ENCODE assay signal across 27 mouse cellular contexts in the genomic region with DNA sequence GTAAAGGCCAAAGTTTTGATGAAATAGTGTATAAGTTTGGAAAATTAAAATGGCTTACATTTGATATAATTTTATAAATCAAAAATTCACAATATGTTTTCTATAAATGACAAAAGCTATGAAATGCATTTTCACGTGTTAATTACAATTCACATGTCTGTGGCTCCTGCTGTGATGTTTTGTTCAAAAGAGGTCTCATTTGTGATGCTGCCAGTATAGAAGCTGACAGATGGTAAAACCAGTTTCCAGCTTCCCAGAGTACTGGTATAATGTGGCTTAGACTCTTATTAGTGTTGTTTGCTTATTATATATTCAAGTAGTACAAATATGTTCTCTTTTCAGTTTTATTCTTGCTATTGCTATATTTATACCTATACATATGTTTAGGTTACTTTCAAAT. TPM values are rescaled to one million over a fixed set of nuclear protein-coding genes. Genes with fewer than 3 reads are reported as not detected.
"Had no signal": no experiment of that assay in that cellular context is flagged by ENCODE, and none has a peak within 500 bp of the region (broad histone marks: within the 10 kb centered on the region; RNA-seq: fewer than 3 reads in every experiment).

No protein-coding gene starts in this region.

- H3K27me3 ChIP-seq: neural tube, embryonic 13.5 days; stomach, embryonic 15.5 days had no signal

- H3K9ac ChIP-seq: limb, embryonic 13.5 days; liver, embryonic 12.5 days; liver, embryonic 15.5 days; lung, embryonic 15.5 days; midbrain, embryonic 13.5 days; neural tube, embryonic 13.5 days; stomach, embryonic 15.5 days had no signal

- H3K27ac ChIP-seq: left cerebral cortex, adult 2 months; limb, embryonic 10.5 days; limb, embryonic 13.5 days; liver, embryonic 12.5 days; liver, embryonic 15.5 days; lung, embryonic 15.5 days; midbrain, embryonic 10.5 days; midbrain, embryonic 13.5 days; neural tube, embryonic 13.5 days; stomach, embryonic 15.5 days had no signal

- H3K9me3 ChIP-seq: limb, embryonic 10.5 days; limb, embryonic 13.5 days; liver, embryonic 12.5 days; liver, embryonic 15.5 days; lung, embryonic 15.5 days; megakaryocyte, embryonic 14.5 days; midbrain, embryonic 10.5 days; midbrain, embryonic 13.5 days; neural tube, embryonic 13.5 days; stomach, embryonic 15.5 days had no signal

- H3K36me3 ChIP-seq: limb, embryonic 10.5 days; limb, embryonic 13.5 days; liver, embryonic 12.5 days; liver, embryonic 15.5 days; lung, embryonic 15.5 days; midbrain, embryonic 10.5 days; midbrain, embryonic 13.5 days; neural tube, embryonic 13.5 days; stomach, embryonic 15.5 days had no signal

- ATAC-seq: liver, embryonic 12.5 days; midbrain, embryonic 13.5 days; midbrain, embryonic 16.5 days had no signal

- DNase-seq: kidney, adult 18-20 months; kidney, adult 9 months; kidney, postnatal 14 days; kidney, postnatal 4 days; layer of hippocampus, postnatal 36 days; liver; lung, adult 18-20 months; lung, postnatal 10 days; lung, postnatal 36 days; right cerebral cortex, adult 18-20 months; right cerebral cortex, postnatal 14 days; right cerebral cortex, postnatal 4 days; thymus, postnatal 25 days had no signal

- H3K4me2 ChIP-seq: limb, embryonic 13.5 days; liver, embryonic 12.5 days; liver, embryonic 15.5 days; lung, embryonic 15.5 days; midbrain, embryonic 13.5 days; neural tube, embryonic 13.5 days; stomach, embryonic 15.5 days had no signal

- H3K4me3 ChIP-seq: left cerebral cortex, adult 2 months; limb, embryonic 10.5 days; limb, embryonic 13.5 days; liver, embryonic 12.5 days; liver, embryonic 15.5 days; lung, embryonic 15.5 days; megakaryocyte, embryonic 14.5 days; midbrain, embryonic 10.5 days; midbrain, embryonic 13.5 days; myocyte; neural tube, embryonic 13.5 days; stomach, embryonic 15.5 days had no signal

RNA-seq across cellular contexts. Expression of a gene that starts 4.0 kb away (rescaled TPM):
- total RNA-seq: monocyte, adult 5-6 weeks had no signal
